Mouse (Mus musculus) embryo, embryonic 11.5 days (tissue): ENCODE measurements around the gene Sept1.

Source experiments
- DNase-seq: peaks from one replicate; pipeline ENCODE4 v3.0.0-alpha.2; 2012; ENCODE audit warnings: low read depth, low spot score

Sept1 gene

DNA sequence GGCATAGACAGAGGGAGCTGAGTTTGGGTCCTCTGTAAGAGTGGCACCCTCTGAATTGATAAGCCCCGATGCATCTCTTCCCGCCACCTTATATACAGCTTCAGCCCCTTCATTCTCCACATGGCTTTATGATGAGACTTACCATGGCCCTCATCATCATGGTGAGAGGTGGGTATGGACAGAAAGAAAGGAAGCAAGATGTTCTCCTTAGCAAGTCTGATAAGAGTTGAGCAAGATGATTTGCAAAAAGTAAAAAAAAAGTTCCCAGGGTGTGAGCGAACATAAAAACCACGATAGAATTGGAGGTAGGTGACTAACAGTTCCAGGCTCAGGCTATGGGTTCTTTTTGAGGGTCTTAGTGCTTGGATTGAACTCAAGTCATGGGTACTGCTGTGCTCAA is 14.3 kb downstream of the Sept1 start:
- DNase-seq, result no peak

DNA sequence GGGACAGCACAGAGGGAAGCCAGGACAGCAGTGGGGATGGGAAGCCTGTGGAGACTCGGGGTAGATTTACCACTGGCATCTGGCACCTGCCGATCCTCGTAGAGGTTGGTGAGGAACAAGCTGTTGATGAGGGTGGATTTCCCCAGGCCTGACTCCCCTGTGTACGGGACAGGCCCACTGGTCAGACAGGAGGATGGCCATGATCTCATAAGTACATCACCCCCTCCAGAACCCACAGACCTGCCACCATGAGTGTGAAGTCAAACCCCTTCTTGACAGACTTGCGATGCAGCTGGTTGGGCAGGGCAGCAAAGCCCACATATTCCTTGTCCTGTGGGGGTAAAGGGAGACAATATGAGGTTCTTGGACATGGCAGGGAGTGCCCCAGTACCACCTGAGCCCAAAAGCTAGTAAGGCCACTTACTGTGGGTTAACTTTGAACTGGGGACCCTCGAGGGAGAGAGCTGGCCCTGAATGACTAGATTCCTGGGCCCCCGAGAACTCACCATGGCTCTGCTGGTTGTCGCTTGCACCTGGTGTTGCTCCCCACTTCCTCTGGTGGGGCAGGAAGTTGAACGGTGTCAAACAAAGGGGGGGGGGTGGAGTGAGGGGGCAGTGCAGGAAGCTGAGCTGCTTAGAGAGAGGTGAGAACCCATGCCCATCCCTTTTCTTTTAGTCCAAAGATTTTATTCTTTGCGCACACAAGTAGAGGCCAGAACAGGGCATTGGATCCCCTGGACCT is 14.9 kb downstream of the Sept1 start:
- DNase-seq, result no peak

DNA sequence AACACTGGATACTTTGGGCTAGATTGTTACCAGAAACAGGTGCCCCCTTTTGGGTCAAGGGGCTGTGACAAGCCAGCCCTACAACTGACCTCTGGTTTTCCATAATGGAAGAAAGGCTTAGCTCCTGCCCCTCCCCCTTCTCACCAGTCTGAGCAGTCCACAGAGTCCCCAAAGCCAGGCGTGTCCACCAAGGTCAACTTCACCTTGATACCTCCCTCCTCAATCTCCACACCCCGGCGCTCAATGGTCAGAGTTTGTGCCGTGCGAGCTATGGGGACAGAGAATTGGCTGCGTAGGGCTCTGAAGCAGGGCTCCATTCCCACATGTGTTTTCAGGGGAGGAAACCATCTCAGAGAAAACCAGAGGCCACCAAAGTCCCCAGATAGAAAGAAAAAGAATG is 15.5 kb downstream of the Sept1 start:
- no peak for DNase-seq

DNA sequence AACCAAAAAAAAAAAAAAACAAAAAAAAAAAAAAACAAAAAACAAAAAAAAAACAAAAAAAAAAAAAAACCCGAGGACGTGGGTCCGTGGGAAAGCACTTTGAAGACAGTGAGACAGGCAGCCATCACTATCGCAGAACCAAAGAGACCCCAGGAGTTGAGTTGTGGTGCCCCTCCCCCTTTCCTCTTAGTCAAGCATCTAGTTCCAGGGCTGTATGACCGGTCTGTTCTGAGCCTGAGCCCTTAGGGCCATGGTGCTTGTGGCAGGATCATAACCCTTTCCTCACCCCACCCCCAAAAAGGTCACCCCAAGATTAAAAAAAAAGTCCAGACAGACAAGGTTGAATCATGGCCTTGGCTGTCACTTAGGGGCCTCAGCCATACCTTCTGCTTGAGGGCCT is 16.6 kb downstream of the Sept1 start:
- DNase-seq, result no peak

DNA sequence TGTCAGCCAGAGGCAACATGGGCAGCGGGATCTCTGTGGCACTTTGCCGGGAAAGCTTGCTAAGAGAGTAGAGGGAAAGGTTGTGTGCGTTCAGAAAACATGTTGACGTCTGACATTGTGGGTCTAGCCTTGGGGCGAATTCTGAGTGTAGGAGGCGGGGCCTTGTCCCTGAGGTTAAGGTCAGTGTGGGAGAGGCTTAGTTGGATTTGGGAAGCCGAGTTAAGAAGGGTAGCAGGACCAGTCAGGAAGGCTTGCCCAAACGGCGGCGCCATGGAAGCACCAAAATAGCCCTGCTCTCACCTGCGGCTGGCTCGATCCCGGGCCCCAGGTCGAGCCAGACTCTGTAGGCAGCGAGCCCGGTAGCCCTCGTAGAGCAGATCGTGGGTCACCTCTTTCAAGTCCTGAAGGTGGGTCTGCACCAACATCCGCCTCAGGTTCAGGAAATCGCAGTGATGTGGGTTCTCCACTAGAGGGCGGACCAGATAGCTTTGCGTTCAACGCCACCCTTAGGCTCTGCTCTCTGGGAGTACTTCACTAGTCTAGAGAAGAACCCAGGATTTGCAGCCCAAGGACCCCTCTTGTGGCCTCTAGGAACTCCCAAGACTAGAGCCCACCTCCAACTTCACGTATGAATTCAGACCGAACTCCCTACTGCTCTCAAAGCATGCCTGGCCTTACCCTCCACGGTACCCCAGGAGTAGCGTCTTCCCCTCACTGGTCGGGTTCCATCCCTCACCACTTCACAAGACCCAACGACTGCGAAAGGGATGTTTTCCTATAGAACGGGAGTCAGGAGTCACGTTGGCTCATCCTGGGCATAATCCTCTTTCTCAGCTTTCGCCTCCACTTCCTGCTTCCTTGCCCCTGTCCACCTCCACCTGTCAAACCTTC is 17.7 kb downstream of the Sept1 start:
- no peak for DNase-seq

DNA sequence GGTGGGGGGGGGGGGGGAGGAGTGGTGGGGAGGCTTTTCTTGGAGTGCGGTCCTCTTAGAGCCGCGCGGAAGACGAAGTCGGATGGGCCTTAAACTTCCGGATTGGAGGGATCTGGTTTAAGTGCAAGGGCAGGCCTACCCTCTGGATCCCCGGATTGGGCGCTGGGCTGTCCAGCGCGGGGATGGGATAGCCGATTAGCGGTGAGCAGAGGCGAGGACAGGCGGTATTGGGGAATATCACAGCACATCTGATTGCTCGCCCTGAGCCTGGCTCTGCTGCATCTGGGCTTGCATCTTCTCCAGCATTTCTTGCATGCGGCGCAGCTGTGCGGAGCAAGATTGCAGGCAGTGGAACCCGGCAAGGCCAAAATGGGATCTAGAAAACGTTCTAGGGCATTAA is 18.4 kb downstream of the Sept1 start:
- DNase-seq, result no peak

DNA sequence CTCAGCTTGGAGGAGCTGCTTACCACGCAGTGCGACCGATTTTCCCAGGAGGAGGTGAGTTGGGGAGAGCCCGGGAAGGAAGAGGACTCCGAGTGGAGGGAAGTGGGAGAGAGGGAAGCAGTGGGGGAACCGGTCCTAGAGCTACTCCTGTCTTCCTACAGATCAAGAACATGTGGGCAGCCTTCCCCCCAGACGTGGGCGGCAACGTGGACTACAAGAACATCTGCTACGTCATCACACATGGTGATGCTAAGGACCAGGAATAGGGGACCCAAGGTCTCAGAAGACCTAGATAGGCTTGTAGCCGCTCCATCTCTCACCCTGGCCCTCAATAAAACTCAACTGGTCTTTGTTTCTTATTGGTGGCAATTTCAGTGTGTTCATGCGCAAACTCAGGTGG is 19.0 kb downstream of the Sept1 start:
- no peak for DNase-seq

DNA sequence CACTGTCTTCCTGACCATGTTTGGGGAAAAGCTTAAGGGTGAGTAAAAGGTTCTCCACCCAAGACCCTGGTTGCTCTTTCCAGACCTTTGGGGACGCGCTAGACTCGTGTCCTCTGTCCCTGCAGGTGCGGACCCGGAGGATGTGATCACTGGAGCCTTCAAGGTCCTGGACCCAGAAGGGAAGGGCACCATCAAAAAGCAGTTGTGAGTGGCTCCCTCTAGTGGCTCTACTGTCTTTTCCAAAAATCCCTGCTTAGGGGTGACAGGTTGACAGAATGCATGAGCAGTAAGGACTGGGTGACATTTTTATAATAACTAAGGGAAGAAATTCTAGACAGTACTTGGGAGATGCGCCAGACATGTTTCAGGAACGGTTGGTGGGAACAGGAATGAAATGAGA is 19.4 kb downstream of the Sept1 start:
- no peak for DNase-seq

DNA sequence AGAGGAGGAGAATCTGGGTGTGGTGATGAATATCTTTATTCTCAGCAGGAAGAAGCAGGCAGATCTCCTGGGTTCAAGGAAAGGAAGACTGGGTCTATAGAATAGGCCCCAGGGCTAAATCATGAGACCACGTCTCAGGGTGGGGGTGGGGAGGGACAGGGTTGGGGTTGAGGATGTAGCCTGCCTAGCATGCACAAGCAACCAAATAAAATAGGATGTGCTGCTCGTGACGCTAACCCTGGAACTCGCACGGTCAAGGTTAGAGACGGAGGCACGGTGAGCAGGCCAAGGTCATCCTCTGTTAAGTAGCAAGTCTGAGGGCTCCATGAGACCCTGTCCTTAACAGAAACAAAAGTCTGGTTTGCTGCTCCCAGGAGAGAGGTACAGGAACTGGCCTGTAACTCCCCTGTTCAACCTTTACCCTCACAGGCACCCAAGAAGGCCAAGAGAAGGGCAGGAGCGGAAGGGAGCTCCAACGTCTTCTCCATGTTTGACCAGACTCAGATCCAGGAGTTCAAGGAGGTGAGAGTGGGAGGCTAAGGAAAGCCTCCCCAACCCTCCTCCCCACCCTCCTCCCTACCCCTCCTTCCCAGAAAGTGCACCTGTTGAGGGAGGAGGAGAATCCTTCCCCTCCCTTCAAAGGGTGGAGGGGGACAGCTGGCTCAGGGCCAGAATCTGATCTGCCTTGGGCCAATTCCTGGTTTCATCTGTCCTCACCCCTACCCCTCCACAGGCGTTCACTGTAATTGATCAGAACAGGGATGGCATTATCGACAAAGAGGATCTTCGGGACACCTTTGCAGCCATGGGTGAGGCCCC is 20.3 kb downstream of the Sept1 start:
- no peak for DNase-seq

DNA sequence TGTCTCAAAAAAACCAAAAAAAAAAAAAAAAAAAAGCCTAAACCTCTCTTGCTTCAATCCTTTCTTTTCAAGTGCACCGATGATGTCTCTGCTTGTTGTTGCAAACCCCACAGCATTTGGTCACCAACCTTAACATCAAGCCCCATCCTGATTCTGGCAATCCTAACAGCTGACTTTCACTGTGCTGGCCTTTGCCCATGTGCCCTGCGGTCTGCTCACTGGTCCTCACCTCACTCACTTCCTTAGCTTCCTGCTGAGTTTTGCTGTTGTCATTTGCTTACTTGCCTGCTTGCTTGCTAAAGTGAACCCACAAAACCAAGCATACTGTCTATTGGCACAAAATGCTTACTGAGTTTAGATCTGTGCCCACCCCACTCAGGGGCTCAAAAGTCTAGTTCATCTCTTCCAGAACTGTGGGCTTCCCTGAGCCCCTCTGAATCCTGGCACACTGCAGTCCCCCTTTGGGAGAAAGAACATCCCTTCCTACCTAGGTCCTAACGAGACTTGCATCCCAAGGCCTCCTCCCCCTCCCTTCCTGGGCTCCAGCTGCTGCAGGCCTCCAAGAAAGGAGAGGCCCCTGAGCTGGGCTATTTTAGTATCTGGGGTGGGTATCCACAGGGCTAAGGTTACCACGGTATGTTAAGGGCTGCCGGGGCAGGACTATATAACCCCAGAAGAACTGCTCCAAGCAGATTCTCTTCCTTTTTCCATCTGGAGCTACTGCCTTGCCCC is 21.8 kb downstream of the Sept1 start:
- DNase-seq, result no peak

DNA sequence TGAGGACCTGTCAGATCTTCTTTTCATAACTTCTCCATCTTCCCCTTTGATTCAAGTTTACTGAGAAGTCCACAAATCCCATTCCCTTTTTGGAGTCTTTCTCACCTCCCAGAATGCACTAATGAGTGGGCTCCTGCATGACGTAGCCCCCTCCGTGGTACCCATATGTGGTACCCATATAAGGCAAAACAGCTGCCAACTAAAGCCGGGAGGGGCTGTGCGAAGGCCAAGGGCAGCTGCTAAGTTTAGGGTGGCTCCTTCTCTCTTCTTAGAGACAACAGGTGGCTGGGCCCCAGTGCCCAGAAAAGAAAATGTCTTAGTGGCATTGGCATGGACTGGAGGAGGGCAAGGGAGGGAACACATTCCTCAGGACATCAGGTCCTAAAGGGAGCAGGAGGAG is 22.7 kb downstream of the Sept1 start:
- DNase-seq, result no peak

DNA sequence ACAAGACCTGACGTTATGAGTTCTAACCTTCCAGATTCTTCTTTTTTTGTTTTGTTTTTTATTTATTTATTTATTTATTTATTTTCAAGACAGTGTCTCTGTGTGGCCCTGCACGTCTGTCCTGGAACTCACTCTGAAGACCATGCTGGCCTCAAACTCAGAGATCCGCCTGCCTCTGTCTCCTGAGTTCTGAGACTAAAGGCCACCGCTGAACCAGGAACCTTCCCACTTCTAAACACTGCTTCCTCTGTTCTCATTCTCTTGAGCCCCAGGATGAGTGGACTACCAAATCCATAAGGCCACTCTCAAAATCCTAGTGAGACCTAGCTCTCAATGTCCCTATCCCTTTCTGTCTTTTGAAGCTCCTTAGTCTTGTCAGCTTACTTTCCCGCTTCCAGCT is 23.1 kb downstream of the Sept1 start:
- DNase-seq, result no peak

DNA sequence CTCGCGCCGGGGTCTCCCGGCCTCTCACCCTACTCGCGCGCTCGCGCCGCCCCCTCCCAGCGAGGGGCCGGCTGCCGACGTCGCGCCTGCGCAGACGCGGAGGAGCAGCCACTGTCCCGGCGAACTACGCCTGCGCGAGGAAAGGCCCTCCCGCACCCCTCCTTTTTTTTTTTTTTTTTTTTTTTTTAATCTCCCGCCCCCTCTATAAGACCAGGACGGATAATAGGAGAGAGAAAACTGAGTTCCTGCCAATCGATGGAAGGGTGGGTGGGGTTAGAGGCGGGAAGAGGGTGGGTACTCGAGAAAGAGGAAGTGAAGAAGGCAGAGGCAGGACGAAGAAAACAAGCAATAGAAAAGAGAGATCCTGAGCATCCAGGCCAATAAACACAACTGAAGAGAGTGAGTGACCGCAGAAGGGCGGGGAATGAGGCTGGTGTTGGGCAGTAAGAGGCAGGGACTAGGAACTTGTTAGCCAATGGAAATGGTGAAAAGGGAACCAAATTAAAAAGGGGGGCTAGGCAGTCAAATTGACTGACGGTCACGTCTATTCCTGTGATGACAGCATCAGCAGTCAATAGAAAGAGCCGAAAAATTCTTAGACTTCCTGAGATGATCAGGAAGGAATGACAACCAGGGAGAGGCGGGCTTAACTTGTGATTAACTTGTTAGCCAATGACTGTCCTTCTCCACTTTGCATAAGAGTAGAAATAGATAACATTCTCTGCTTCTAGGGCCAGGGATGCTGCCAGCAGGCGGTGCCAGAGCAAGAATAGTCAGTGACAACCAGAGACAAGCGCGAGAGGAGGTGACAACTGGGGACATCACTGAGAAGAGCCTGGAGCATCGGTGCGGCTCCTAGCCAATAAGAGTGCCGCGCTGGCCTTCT is 24.1 kb downstream of the Sept1 start, which contains the start of gene Mylpf:
Gene Mylpf, plus strand, starts transcription at position 338 of the 886 bp plus-strand sequence.
- DNase-seq, result peak; percentile 91

DNA sequence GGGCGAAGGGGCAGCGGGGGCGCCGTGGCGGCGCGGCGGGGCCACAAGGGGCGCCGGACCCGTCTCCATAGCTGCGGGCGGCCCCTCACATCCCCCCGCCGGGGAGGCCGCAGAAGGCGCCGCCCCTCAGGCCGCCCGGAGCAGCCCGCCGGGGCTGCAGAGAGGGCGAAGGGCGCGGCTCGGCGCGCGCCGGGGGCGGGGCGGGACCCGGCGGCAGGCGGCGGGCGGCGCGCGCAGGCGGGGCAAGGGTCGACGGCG is 24.7 kb downstream of the Sept1 start, which contains the start of gene Tbc1d10b:
Gene Tbc1d10b, minus strand, starts transcription at position 174 of the 258 bp plus-strand sequence.
- DNase-seq, result no peak

DNA sequence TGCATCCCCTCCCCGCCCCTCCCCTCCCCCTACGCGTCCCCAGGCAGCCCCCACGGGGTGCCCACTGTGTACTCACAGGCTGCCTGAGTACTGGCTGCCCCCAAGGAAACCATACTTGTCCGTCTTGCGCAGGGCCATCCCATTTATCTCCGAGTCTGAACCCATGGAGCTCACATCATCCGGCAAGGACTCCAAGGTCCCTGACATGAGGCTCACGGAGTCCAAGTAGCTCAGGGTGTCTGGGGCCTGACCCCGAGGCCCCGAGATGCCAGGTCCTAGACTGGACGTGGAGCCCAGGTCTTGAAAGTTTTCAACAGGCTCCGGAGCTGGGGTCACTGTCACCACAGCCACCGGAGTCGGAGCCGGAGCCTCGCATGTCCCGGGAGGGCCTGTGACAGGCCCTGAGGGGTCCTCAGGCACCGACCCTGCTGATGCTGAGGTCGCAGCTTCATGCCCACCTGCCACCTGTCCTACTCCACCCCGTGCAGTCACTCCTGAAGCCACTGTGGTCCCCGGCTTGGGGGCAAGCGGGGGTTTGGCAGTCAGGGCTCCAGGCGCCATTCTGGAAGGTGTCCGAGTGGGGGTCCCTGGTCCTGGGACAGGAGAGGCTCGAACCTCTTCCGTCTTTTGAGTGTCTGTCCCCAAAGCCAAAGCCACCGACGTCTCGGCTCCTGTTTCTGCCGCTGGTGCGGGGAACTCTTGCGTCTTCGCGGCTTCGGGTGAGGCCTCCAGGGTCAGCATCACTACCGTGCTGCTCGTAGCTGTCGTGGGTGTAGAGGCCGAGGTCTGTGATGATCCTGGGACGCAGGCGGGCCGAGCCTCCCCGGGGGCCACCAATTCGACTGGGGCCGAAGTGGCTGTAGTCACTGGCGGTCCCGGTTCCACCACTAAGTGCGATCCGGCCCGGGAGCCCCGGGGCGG is 25.3 kb downstream of the Sept1 start:
- no peak for DNase-seq

DNA sequence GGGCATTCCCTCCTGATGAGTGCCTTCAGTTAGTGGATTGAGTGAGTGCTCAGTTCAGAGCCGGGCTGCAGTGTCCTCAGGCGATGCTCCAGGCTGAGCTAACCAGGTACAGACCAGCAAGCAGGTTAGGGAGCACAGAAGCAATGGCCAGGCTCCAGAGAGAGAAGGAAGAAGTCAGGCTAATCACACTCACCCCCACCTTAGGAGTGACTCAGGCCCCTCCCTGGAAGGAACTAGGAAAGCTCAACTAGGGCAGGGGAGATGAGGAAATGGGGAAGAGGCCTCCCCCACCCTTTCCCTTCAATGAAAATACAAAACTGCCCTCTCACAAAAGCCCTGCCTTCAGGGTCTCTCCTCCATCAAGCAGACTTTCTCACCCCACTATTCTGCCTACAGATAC is 26.3 kb downstream of the Sept1 start:
- no peak for DNase-seq

DNA sequence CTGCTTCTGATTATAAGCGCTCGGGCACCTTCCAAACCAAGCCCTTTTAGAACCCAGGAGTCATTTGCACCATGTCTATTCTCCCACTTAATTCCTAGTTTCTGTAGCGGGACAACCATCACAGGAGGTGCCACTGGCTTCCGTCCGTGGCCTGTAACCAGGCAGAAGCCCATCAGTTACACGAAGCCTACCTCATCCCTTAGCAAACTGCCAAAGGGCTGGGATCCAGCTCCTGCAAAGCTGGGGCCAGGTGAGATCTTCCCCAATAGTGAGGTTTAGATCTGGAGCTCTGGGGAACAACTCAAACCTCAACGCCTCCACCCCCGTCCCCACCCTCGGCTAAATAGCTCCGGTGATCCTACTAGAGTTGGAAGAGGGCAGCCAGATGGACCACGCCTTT is 36.4 kb downstream of the Sept1 start:
- no peak for DNase-seq

DNA sequence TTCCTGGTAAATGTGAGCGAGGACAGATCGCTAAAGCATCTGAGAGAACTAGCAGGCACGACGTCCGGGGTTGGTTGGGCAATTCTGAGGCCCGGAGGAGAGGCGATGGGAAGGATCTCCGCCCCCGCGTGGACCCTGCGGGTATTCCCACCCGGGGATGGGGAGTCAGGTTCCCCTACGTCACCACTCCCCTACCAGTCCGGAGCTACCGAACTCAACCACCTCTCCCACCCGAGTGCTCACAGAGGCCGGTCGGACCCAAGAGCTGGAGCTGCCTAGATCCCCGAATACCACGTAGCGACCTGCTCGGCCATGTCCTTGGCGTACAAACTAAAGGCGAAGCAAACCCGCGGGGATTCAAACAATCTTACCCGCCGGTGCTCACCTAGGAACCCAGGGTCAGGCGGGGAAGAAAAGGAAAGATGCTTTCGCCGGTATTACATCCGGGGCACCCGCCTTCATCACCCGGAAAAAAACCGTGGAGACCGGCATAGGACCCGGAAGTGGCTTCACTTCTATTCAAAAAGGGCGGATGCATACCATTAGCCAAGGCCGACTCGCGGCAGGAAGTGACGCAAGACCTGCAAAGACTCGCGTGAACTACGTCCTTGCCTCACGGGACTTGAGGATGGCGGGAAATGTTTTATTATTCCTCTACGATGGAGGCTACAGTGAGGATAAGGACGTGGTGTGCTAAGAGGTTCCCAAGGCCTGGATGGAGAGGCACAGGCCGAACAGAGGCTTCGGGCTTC is 37.2 kb downstream of the Sept1 start, which contains the start of gene Cd2bp2:
Gene Cd2bp2, minus strand, starts transcription at position 507 of the 752 bp plus-strand sequence.
- peak; percentile 93 for DNase-seq

DNA sequence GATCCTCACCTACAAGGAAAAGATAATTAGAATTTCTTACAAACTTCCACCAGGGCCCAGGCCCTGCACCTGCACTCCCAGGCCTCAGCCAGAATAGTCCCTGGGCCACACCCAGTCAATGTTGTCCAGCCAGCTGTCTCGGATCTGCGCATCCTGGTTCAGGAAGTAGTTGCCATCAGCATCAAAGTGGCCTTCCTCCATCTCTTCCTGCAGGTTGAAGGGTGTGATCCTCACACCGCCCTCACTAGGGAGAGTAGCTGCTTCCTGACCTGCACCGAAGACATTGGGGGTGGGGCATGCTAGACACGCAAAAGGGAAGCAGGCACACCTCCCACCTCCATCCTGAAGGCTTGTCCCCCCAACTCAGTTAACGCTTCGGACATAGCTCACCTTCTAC is 38.3 kb downstream of the Sept1 start:
- no peak for DNase-seq
